Mouse (Mus musculus) embryo, embryonic 10.5 days (tissue): ENCODE results near the gene Ttll3.

ENCODE experiments used
- DNase-seq: peaks from one replicate; pipeline ENCODE4 v3.0.0-alpha.2; 2015; ENCODE audit warnings: low spot score

The Ttll3 gene

GRCm38 (mm10) chr6:113379246-113379645 lies 9.8 kb upstream of the Ttll3 start:
- DNase-seq: no peak

GRCm38 (mm10) chr6:113380480-113380879 lies 8.6 kb upstream of the Ttll3 start:
- no peak for DNase-seq

- no peak for DNase-seq
Observed at GRCm38 (mm10) chr6:113384351-113384927, 4.6 kb upstream of the Ttll3 start.

- no peak for DNase-seq
Observed at GRCm38 (mm10) chr6:113385160-113385714, 3.8 kb upstream of the Ttll3 start.

- DNase-seq: no peak
Observed at GRCm38 (mm10) chr6:113386025-113386424, 3.0 kb upstream of the Ttll3 start.

GRCm38 (mm10) chr6:113390715-113391114 lies 1.7 kb downstream of the Ttll3 start:
- DNase-seq: no peak

- DNase-seq: no peak
Observed at GRCm38 (mm10) chr6:113392015-113392386, 2.9 kb downstream of the Ttll3 start.

- DNase-seq: peak; percentile 83
Observed at GRCm38 (mm10) chr6:113392387-113393071, 3.5 kb downstream of the Ttll3 start.

- no peak for DNase-seq
Observed at GRCm38 (mm10) chr6:113393951-113394350, 4.9 kb downstream of the Ttll3 start.

- no peak for DNase-seq
Observed at GRCm38 (mm10) chr6:113394811-113395210, 5.8 kb downstream of the Ttll3 start.

- DNase-seq: no peak
Observed at GRCm38 (mm10) chr6:113395501-113395900, 6.4 kb downstream of the Ttll3 start.

GRCm38 (mm10) chr6:113396270-113397030 lies 7.4 kb downstream of the Ttll3 start:
- DNase-seq: no peak

- no peak for DNase-seq
Observed at GRCm38 (mm10) chr6:113402094-113402493, 13.0 kb downstream of the Ttll3 start.

GRCm38 (mm10) chr6:113404649-113405448 lies 15.8 kb downstream of the Ttll3 start:
- DNase-seq: no peak

- DNase-seq: no peak
Observed at GRCm38 (mm10) chr6:113405483-113405882, 16.4 kb downstream of the Ttll3 start.

GRCm38 (mm10) chr6:113406683-113407082 lies 17.6 kb downstream of the Ttll3 start:
- DNase-seq: no peak

- no peak for DNase-seq
Observed at GRCm38 (mm10) chr6:113410001-113410400, 20.9 kb downstream of the Ttll3 start.

GRCm38 (mm10) chr6:113416416-113416815 lies 27.4 kb downstream of the Ttll3 start:
- no peak for DNase-seq

GRCm38 (mm10) chr6:113418441-113419198 lies 29.6 kb downstream of the Ttll3 start:
- no peak for DNase-seq

- peak; percentile 98 for DNase-seq
Observed at GRCm38 (mm10) chr6:113419199-113419587, 30.1 kb downstream of the Ttll3 start, which contains the start of gene Rpusd3. Gene Rpusd3, minus strand, starts transcription at chr6:113419340.

- no peak for DNase-seq
Observed at GRCm38 (mm10) chr6:113423000-113423399, 33.9 kb downstream of the Ttll3 start.
